Mouse (Mus musculus): ENCODE data around the gene Epor.

- no peak for TF ChIP-seq CTCF (IDR thresholded peaks at IDR 0.05; ENCODE audit: extremely low read depth, insufficient read length, insufficient replicate concordance, low read depth, low read length)
- TF ChIP-seq POLR2A (IDR thresholded peaks at IDR 0.05; ENCODE audit: low read depth, low read length), result no peak
These were observed 2.6 kb downstream of the Epor start for GRCm38 (mm10) chr9:21960558-21961208.

Data from small intestine, adult 2 months (tissue).